Mouse (Mus musculus) intestine, embryonic 14.5 days (tissue): Measurements from ENCODE around the gene Ybx1. TPM values are rescaled to one million over a fixed set of nuclear protein-coding genes. Genes with fewer than 3 reads are reported as not detected.
"Not testable (repeated sequence)": the region's sequence is repeated elsewhere in the genome, so short reads cannot be mapped to it uniquely, and the experiment has no call there.

ENCODE experiments used
- ATAC-seq: fragments of 200-750 bp; cut with Nextera tagmentation; replicated peaks from 2 replicates; pipeline ENCODE4 v1.8.0; 2017; ENCODE audit warnings: low read depth, moderate number of reproducible peaks, moderate TSS enrichment, moderate library complexity; ENCODE audit not compliant: low FRiP score, low TSS enrichment
- DNase-seq: peaks from one replicate; pipeline ENCODE4 v3.0.0-alpha.2; 2018; ENCODE audit warnings: low spot score
- H3K27ac ChIP-seq: fragments of 300-500 bp; sonication (generic); 2 replicates; pipeline ENCODE4 v1.5.1; 2014; ENCODE audit warnings: low read depth, mild to moderate bottlenecking, control low read depth
- H3K27me3 ChIP-seq: fragments of 300-500 bp; sonication (generic); replicated peaks from 2 replicates; pipeline ENCODE4 v1.6.1; 2014; ENCODE audit warnings: low read length, control low read depth; ENCODE audit not compliant: control insufficient read depth, insufficient read depth
- H3K36me3 ChIP-seq: fragments of 300-500 bp; sonication (generic); 2 replicates; pipeline ENCODE4 v1.6.1; 2014; ENCODE audit warnings: low read length, control low read depth; ENCODE audit not compliant: control insufficient read depth, insufficient read depth
- H3K4me1 ChIP-seq: fragments of 300-500 bp; sonication (generic); replicated peaks from 2 replicates; pipeline ENCODE4 v1.6.1; 2014; ENCODE audit warnings: low read length, control low read depth, mixed read lengths; ENCODE audit not compliant: control insufficient read depth, insufficient read depth
- H3K4me2 ChIP-seq: fragments of 300-500 bp; sonication (generic); 2 replicates; pipeline ENCODE4 v1.6.1; 2014; ENCODE audit warnings: low read length
- H3K4me3 ChIP-seq: fragments of 300-500 bp; sonication (generic); 2 replicates; pipeline ENCODE4 v1.5.1; 2014; ENCODE audit warnings: low read depth, low read length, control low read depth, mixed read lengths
- H3K9ac ChIP-seq: fragments of 300-500 bp; sonication (generic); 2 replicates; pipeline ENCODE4 v1.6.1; 2014; ENCODE audit warnings: mild to moderate bottlenecking, low read length
- H3K9me3 ChIP-seq: fragments of 300-500 bp; sonication (generic); 2 replicates; pipeline ENCODE4 v1.6.1; 2016; ENCODE audit warnings: low read length, control low read depth; ENCODE audit not compliant: control insufficient read depth
- WGBS: fragments of 180-500 bp; shearing (Covaris S2); extraction: QIAGEN DNeasy Blood & Tissue Kit; methylation state at CpG from one replicate; pipeline ENCODE4 v1.1.7; 2014; 5-methylcytosine and 5-hydroxymethylcytosine counted together
- polyA plus RNA-seq: library from polyadenylated mRNA; unstranded; fragments of >200 nt; fragmentation: Nextera tagmentation; extraction: Ambion mirVana; gene quantifications from 2 replicates; pipeline ENCODE4 v1.2.1, GENCODE M21; 2014

Ybx1 gene
- polyA plus RNA-seq, 1 experiment from 2014 or later: 713 TPM

DNA sequence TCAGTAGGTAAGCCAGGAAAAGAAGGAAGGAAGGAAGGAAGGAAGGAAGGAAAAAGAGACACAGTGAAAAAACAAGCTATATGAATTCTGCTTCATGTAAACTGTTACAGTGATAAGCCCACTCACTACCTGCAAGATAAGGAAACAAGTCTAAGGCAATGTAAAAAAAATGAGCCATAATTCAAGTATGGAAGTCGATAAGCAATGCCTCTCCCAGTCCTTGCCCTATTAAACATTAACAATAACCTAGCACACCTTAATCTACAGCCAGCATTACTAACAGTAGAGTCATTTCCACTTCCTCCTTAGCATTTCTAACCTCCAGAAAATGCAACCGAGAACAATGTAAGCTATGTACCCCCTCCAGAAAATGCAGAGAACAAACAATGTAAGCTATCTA, 9.1 kb downstream of the Ybx1 start:
- H3K36me3 ChIP-seq: peaks cover 73% of the 10 kb centered on the region
- H3K27me3 ChIP-seq: no peaks in the 10 kb centered on the region
- peak overlapping the region; percentile 13 for H3K4me2 ChIP-seq
- H3K27ac ChIP-seq: peak overlapping the region; percentile 34
- H3K9ac ChIP-seq: no peak overlapping the region
- WGBS: 70% methylated on average over 2 of the region's 2 CpGs
- ATAC-seq (peak; percentile 68; the same call in 1 of the 2 replicates), DNase-seq (no peak)
- H3K9me3 ChIP-seq: no peaks in the 10 kb centered on the region
- H3K4me1 ChIP-seq: peaks cover 3% of the 10 kb centered on the region
- no peak overlapping the region for H3K4me3 ChIP-seq

GRCm38 (mm10) chr4:119284861-119285260, 9.5 kb downstream of the Ybx1 start:
- Histone ChIP-seq H3K27me3 (no peaks in the 10 kb centered on the region), H3K36me3 (peaks cover 73% of the 10 kb centered on the region), H3K4me2 (peak overlapping the region; percentile 13; the same call in 1 of the 2 replicates), H3K4me3 (no peak overlapping the region), H3K9me3 (no peaks in the 10 kb centered on the region), H3K4me1 (peaks cover 3% of the 10 kb centered on the region), H3K9ac (no peak overlapping the region), H3K27ac (no peak overlapping the region)
- DNase-seq: no peak
- 73% methylated on average over 1 of the region's 1 CpGs for WGBS
- no peak; the same call in 1 of the 2 replicates for ATAC-seq

DNA sequence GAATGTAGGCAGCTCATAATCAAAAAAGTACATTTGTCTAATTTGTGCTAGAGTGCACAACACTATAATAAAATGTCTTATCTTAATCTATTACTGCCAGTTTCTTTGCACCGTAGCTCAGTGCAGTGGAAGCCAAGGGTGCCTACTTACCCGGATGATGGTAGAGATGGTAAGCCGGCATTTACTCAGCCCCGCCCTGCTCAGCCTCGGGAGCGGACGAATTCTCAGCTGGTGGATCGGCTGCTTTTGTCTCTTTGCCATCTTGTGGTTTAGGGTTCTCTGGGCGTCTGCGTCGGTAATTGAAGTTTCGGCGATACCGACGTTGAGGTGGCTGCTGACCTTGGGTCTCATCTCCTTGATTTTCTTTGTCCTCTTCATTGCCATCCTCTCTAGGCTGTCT, 15.6 kb downstream of the Ybx1 start:
- H3K36me3 ChIP-seq: peaks cover 91% of the 10 kb centered on the region
- DNase-seq, H3K4me3 ChIP-seq, ATAC-seq, H3K27me3 ChIP-seq, H3K4me1 ChIP-seq, H3K27ac ChIP-seq, H3K4me2 ChIP-seq, H3K9me3 ChIP-seq, H3K9ac ChIP-seq: not testable (repeated sequence)
- 92% methylated on average over 15 of the region's 15 CpGs for WGBS

- Histone ChIP-seq H3K9me3 (no peaks in the 10 kb centered on the region), H3K4me2 (no peak overlapping the region), H3K4me3 (no peak overlapping the region), H3K4me1 (no peaks in the 10 kb centered on the region), H3K27ac (no peak overlapping the region), H3K36me3 (peaks cover 91% of the 10 kb centered on the region), H3K27me3 (no peaks in the 10 kb centered on the region), H3K9ac (no peak overlapping the region)
- no peak for ATAC-seq
- WGBS: 72% methylated on average over 2 of the region's 2 CpGs
- no peak for DNase-seq
These were observed 18.7 kb downstream of the Ybx1 start for GRCm38 (mm10) chr4:119275726-119276125.

DNA sequence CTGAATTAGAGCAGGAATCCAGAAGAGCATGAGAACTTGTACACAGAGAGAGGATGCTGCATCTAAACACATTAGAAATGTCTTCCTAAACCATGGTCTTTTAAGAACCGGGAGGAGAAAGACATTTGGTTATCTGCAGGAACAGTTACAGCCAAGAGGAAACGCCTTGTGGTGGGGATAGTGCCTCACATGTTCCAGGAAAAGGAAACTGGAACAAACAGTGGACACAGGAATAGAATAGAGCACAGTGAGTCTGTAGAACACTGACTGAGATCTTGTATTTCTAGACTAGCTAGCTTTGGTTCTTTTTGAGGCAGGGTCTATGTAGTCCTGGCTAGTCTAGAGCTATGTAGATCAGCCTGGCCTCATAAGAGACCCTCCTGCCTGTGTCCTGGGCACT, 19.2 kb downstream of the Ybx1 start:
- Histone ChIP-seq H3K4me3 (no peak overlapping the region), H3K9ac (no peak overlapping the region), H3K27ac (no peak overlapping the region), H3K4me1 (no peaks in the 10 kb centered on the region), H3K9me3 (no peaks in the 10 kb centered on the region), H3K27me3 (no peaks in the 10 kb centered on the region), H3K36me3 (peaks cover 91% of the 10 kb centered on the region), H3K4me2 (no peak overlapping the region)
- WGBS: 80% methylated on average over 2 of the region's 2 CpGs
- DNase-seq: no peak
- no peak for ATAC-seq

GRCm38 (mm10) chr4:119274627-119275026, 19.8 kb downstream of the Ybx1 start:
- no peak overlapping the region for H3K27ac ChIP-seq
- no peaks in the 10 kb centered on the region for H3K27me3 ChIP-seq
- H3K9ac ChIP-seq: no peak overlapping the region
- H3K4me3 ChIP-seq: no peak overlapping the region
- DNase-seq (no peak), ATAC-seq (no peak)
- no peaks in the 10 kb centered on the region for H3K9me3 ChIP-seq
- WGBS: 71% methylated on average over 1 of the region's 1 CpGs
- no peak overlapping the region for H3K4me2 ChIP-seq
- H3K4me1 ChIP-seq: no peaks in the 10 kb centered on the region
- H3K36me3 ChIP-seq: peaks cover 86% of the 10 kb centered on the region

GRCm38 (mm10) chr4:119266606-119267005, 27.8 kb downstream of the Ybx1 start:
- H3K27me3 ChIP-seq: no peaks in the 10 kb centered on the region
- H3K9me3 ChIP-seq: no peaks in the 10 kb centered on the region
- peaks cover 19% of the 10 kb centered on the region for H3K36me3 ChIP-seq
- no peaks in the 10 kb centered on the region for H3K4me1 ChIP-seq
- H3K9ac ChIP-seq: no peak overlapping the region
- no peak for ATAC-seq
- WGBS: 76% methylated on average over 13 of the region's 13 CpGs
- no peak overlapping the region for H3K4me3 ChIP-seq
- H3K4me2 ChIP-seq: no peak overlapping the region
- no peak overlapping the region for H3K27ac ChIP-seq
- DNase-seq: no peak

GRCm38 (mm10) chr4:119263459-119263858, 30.9 kb downstream of the Ybx1 start:
- Histone ChIP-seq H3K9ac (no peak overlapping the region), H3K4me3 (no peak overlapping the region), H3K36me3 (no peaks in the 10 kb centered on the region), H3K27me3 (no peaks in the 10 kb centered on the region), H3K4me2 (no peak overlapping the region), H3K9me3 (no peaks in the 10 kb centered on the region), H3K4me1 (no peaks in the 10 kb centered on the region), H3K27ac (no peak overlapping the region)
- DNase-seq (no peak), ATAC-seq (no peak)
- WGBS: 67% methylated on average over 3 of the region's 3 CpGs

GRCm38 (mm10) chr4:119262483-119262882, 31.9 kb downstream of the Ybx1 start:
- DNase-seq (no peak), ATAC-seq (no peak)
- WGBS: 86% methylated on average over 5 of the region's 5 CpGs
- no peak overlapping the region for H3K27ac ChIP-seq
- no peak overlapping the region for H3K4me2 ChIP-seq
- no peaks in the 10 kb centered on the region for H3K4me1 ChIP-seq
- H3K4me3 ChIP-seq: no peak overlapping the region
- no peaks in the 10 kb centered on the region for H3K9me3 ChIP-seq
- H3K9ac ChIP-seq: no peak overlapping the region
- H3K36me3 ChIP-seq: no peaks in the 10 kb centered on the region
- H3K27me3 ChIP-seq: no peaks in the 10 kb centered on the region
